Mouse (Mus musculus) thymus, adult 18-20 months (tissue): ENCODE data around the gene Lypd3.
"Not testable (repeated sequence)": the region's sequence is repeated elsewhere in the genome, so short reads cannot be mapped to it uniquely, and the experiment has no call there.

Source experiments
- DNase-seq, 2 experiments: peaks; one replicate each; pipeline ENCODE4 v3.0.0; 2022; ENCODE audit warnings: mixed read lengths in 2 of 2

Lypd3 gene

DNA sequence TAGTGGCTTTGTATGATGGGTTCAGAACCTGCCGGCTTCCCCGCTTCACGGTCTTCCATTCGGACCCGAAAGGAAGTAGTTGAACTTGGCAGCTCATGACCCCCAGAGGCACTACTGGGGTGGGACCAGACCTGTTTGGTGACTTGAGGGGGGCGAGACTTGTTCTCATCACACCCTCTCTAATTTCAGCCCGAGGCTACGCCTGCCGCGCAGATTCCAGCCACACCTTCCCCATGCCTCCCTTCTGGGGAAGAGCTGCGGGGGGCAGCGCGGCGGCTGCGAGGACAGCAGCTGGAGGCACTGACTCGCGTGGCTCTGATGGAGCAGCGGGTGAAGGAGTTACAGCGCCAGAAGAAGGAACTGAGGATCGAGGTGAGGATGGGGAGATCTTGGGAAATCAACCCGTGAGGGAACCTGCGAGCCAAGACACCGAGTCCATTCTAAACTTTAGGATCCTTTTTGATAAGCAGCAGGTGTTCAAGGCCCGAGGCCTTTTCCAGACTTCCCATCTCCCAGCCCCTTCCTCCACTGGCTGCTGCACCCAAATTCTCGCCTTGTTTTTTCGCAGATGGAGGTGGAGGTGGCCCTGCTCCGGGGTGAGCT, 23.9 kb upstream of the Lypd3 start:
- no peak for DNase-seq

DNA sequence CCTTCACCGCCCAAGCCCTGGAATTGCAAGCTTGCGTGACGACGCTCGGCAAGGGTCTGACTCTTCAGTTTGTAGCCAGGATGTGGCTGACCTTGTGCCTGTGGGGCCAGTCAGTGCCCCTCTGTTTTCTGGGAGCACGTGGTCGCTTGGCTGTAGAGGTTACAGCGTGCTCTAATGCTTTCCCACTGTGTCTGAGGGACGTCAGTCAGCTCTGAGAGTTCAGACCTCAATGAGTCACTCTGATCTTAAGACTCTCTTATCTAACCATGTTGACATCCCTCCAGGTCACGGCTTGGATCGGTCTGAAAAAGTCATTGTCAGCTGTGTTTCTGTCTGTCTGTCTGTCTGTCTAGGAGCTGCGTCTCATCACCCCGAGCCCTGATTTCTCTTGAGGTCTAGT, 21.5 kb upstream of the Lypd3 start:
- no peak for DNase-seq

DNA sequence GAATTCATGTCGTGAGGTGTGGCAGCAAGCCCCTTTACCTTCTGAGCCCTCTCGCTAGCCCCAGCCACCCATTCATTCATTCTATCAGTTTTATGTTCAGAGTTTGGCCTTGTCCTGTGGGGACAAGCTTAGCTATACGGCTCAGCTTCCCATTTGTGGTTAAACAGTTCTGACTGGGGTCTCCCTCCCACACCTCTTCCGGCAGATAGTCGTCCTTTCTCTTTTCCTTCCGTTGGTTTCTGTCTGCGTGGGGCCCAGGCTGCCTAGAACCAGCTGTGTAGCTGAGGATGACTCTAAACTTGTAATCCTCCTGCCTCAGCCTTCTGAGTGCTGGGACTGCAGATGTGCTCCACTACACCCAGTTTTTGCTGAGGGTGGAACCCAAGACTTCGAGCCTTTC, 18.6 kb upstream of the Lypd3 start:
- no peak for DNase-seq

DNA sequence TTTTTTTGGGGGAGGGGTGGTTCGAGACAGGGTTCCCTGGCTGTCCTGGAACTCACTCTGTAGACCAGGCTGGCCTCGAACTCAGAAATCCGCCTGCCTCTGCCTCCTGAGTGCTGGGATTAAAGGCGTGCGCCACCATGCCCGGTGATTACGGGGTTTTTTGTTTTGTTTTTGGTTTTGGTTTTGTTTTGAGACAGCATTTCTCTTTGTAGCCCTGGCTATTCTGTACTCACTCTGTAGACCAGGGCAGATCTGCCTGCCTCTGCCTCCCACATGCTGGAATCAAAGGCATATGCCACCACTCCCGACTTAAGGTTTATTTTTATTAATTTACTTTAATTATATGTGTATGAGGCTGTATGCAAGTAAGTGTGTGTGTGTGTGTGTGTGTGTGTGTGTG, 18.0 kb upstream of the Lypd3 start:
- not testable (repeated sequence) for DNase-seq

DNA sequence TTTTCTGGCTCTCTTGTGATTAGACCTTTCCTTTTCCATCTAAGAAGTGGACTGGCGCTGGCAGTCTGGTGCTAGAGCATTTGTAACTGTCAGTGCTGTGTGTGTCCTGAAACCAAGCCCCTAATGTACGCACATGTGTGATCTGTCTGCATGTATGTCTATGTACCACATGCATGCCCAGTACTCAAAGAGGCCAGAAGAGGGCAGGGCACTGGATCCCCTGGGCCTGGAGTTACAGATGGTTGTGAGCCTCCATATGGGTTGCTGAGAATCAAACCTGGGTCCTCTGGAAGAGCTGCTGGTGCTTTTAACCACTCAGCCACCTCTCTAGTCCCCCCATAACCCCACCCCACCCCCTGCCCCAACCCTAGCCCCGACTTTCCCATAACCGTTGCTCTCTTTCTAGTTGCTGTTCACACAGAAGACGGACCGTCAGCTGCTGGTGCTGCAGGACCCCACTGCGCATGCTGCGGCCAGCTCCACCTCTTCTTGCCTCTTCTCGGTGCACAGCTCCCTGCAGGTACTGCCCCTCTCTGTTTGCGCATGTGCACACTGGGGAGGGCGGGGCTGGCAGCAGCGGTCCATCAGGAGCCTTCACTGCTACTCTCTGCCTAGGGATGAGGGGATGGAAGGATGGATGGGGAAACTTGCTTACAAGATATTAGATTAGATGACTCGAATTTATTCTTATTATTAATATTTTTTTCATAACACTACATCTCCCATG, 16.5 kb upstream of the Lypd3 start:
- no peak for DNase-seq

DNA sequence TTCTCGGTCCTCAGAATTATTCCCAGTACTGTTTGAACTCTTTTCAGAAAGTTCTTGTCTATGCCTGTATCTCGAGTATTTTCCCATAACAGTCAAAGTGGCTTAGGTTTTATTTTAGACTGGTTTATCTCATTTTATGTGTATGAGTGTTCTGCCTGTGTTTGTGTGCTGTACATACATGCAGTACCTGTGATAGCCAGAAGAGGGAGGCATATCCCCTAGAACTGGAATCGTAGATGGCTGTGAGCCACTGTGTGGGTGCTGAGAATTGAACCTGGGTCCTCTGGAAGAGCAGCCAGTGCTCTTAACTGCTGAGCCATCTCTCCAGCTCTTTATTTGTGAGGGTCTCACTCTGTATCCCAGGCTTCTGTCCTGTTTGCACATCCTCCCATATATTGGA, 15.2 kb upstream of the Lypd3 start:
- no peak for DNase-seq

DNA sequence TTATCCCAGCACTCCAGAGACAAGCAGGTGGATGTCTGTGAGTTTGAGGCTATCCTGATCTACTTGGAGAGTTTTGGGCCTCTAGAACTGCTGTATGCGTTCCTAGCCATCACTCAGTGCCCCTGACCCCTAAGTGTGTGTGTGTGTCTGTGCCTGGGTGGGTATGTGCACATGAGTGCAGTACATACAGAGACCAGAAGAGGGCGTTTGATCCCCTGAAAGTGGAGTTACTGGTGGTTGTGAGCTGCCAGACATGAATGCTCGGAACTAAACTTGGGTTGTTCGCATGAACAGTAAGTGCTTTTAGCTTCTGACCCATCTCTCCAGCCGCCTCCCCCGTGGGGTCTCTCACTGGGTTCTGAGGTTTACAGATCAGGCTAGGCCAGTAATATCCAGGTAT, 13.4 kb upstream of the Lypd3 start:
- no peak for DNase-seq

DNA sequence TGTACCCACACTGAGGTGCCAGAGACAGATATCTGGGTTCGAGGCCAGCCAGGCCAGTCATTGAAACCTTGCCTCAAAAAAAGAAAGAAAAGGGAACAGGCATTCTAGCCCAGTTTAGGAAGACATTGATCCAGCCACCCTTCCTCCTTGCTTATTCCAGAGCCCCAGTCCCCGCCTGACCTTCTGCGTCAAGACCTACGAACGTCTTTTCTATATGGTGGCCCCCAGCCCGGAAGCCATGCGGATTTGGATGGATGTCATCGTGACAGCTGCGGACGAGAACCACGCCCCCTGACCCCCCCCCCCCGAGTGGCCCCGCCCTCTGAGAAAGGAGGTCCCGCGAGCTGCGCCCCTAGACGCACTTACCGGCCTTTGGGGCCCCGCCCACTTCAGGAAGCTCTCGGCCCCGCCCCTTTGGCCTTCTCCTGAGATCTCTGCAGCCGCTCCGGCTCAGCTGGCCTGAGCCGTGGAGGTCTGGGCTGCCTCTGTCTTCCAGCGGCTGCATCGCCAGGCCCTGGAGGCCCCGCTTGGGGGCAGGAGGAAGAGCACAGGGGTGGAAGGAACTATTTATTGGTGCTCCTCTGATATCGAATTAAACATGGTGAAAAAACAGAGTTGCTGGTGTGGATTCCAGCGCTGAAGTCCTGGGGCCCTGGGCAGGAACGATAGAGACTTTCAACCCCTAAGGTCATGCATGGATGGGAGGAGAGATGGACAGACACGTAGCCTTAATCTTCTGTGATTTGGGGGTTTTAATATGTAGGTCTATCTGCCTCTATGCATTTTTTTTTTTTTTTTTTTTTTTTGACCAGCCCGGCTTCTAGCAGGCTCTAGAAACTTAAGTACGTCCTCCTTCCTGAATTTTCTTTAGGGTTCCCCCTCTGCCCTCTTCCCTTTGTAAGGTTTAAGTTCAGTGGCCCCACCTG, 7.4 kb upstream of the Lypd3 start:
- peak; percentile 71 to 79 for DNase-seq

DNA sequence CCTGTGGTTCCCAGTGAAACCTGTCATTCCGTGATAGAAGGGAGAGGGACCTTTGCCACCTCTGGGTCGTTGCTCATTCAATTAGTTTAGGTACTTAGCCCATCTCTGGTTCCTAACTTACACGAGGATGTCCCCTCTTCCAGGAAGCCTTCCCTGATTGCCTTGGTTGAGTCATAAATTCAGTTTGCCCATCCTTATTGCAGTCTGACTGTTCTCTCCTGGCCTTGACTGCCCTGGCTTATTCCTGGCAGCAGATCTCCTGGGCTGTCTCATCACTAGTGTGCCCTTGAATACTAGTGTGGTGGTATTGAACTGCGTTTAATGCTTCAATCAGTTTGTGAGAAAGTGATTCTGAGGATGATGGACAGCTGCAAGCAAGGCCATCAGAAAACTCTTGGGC, 6.7 kb upstream of the Lypd3 start:
- no peak for DNase-seq

DNA sequence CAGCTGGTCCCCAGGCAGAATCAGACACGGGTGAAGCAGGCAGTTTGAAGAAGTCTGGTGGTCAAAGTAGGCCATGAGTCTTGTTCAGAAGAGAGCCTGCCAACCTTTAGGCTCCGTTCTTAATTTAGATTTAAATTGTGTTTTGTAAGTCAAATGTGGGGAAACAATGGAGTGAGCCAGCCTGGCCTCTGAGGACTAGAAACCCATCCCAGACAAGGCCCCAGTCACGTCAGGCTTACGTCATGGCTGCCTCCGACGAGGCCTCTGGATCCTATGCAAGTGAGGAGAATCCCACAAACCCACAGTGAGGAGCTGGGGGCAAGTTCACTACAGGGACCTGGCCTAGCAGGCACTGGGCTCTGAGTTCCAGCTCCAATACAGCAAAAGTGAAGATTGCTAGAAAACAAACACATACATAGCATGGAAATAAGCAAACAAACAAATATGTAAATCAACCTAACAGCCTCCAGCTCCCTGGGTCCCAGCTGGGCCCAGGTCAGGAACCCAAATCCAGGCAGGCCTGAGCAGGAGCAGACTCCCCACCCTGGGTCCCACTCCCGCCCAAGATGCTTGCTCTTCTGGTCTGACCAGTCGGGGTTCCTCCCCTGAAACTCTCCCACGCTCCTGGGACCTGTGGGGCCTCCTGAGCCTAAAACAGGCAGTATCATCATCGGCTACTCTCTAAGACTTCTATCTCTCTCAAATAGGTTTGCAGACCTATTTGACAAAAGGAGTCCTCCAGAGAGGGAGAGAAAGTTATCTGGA, 6.1 kb upstream of the Lypd3 start:
- DNase-seq, result no peak

DNA sequence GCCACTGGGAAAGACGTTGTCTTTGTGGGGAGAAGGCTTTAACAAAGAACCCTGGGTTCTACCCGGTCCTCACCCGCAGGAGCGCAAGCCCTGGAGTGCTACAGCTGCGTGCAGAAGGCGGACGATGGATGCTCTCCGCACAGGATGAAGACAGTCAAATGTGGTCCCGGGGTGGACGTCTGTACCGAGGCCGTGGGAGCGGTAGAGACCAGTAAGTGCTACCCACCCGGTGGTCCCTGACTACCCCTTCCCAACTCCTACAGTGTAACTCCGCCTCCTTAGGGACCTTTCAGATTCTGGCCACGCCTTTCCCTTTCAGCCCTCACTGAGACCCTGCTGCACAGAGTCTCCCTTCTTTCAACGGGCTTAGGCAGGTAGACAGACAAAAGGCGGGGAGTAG, 696 bp downstream of the Lypd3 start:
- DNase-seq, result no peak

DNA sequence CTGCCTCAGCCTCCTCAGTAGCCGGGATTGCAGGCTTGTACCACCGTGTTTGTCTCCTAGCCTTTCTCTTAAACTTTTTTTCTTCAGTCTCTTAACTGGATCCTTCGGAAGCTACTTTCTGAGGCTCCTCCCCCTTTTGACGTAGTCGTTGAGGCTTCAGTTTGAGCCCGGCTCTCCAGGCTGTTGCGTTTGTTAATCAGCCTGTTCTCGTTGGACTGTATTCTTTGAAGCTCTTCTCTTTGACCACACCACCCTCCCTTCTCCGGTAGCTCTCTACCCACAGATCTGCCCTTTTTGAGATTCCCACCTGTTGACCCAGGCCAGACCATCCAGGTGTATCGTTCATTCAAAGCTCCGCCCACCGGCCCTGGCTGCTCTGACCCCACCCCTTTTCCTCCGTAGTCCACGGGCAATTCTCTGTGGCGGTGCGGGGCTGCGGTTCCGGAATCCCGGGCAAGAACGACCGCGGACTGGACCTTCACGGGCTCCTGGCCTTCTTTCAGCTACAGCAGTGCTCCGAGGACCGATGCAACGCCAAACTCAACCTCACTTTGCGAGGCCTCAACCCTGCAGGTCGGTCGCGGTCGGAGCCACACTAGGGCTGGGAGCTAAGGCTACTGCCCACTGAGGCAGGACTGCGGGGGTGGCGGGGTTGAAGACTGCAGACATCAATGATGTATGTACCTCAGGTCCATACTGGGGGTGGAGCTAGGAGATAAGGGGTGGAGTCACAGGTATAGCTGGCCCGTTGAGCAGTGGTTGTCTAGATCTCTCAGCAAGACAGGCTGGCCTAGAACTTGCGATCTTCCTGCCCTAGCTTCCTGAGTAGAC, 1.9 kb downstream of the Lypd3 start:
- no peak for DNase-seq

DNA sequence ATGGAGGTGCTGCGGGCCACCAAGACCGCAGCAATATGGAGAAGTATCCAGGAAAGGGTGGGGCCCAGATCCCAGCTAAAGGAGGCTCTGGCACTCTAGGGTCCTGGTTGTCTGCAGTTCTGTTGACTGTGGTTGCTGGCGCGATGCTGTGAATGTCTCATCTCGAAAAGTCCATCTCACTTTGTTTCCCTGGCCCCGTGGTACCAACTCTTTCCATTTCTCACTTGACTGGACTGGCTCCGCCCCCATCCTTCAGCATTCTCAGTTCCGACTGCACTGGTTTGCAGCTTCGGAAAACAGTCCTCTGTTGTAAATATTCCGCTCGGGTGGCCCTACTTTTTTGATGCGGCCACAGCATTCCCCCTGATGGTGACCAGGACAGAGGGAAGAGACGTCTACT, 4.1 kb downstream of the Lypd3 start:
- DNase-seq, result no peak

DNA sequence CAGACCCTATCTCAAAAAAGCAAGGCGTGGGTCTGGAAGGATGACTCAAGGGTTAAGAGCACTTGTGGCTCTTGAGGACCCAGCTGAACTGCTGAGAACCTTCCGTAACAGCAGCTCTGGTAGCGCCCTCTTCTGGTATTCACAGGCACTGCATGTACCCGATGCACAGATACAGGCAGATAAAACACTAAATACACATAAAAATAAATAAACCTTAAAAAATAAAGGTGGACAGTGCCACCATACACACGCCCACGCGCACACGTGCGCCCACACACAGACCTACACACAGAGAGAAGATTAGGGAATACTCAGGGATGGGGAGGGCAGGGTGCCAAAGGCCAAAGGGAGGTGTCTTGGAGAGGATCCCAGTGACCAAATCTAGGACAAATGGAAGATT, 6.1 kb downstream of the Lypd3 start:
- DNase-seq, result peak in 1 of 2 experiments; percentile 40

DNA sequence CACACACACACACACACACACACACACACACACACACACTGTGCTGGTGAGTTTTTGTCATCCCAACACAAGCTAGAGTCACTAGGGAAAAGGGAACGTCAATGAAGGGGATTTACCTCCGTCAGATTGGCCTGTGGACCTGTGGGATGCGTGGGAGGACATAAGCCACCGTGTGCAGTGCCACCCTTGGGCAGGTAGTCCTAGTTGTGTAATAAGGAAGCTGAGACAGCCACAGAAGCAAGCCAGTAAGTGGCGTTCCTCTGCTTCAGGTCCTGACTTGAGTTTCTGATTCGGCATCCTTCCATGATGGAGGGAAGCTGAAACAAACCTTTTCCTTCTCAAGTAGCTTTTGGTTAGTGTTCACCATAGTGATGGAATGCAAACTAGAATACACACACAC, 8.1 kb downstream of the Lypd3 start:
- DNase-seq, result no peak

DNA sequence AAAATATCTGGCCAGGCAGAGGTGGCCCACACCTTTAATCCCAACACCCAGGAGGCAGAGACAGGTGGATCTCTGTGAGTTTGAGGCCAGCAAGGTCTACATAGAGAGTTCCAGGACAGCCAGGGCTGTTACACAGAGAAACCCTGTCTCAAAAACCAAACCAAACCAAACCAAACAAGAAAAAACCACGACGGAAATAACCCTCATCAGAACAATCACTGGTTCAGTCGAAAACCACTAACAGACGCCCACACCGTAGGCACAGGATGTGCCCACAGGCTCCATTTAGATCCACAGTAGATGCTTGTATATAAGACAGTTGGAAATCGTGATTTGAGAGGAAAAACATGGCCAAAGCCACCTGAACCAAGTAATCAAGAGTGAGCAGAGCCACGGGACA, 8.6 kb downstream of the Lypd3 start:
- DNase-seq, result no peak

DNA sequence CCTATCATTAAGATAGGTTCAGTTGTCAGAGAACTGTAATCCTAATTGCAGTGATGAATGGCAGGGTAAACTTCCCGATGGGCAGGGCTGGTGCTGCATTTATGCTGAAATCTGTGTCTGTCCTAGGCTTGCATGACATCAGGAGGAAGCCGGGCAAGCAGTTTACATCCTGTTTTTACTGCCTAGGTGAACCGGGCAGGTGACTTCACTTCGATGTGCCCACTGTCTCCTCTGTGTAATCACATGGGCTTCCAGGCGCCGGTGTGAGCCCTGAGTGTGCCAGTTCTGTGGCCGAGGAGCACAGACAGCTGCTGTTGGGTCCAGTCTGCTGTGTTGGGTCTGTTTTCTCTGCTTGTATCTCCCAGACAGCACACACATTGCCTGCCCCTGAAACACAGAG, 10.1 kb downstream of the Lypd3 start:
- no peak for DNase-seq

DNA sequence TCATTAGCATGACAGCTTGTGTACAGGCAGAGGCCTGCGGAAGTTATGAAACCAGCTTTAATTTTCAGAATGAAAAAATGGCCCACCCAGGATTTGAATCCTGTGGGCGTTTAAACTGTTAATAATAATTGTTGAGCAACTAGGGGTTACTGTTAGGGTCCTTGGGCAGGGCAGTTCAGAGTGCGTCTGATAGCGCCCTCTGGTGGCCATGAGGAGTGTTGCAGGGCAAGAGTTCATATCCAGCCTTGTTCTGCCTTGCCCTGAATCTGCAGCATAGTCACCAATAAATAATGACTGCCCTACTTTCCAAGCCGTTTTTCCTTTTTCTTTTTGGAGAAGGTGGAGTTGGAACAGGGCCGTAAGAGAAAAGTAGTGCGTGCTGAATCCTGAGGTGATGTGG, 17.3 kb downstream of the Lypd3 start:
- DNase-seq, result peak in 1 of 2 experiments; percentile 35

DNA sequence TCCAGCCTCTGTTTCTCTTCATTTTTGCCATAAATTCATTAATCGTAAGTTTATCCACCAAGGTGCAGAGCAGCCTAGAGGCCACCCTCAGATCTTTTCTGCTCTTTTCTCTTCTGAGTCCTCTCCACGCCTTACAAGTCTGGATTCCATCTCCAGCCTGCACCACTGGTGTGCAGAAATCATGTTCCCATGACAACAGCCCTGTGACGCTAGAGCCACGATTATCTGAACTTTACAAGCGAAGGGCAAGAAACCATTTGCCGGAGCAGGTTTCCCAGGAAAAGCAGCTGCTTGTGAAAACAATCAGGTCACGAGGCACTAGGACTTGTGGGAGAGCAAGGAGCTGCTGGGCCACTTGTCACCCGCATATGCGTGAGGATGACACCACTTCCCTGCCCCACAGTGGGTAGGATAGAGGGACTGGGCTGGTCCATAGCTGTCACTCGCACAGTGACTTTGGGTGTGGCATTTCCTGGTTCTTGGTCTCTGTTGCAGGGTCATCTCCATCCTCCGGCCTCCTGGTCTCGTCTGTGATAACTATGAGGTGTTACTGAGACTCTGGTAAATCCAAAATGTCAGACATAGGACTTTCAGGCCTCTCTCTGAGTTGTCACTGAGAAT, 23.5 kb downstream of the Lypd3 start:
- no peak for DNase-seq

DNA sequence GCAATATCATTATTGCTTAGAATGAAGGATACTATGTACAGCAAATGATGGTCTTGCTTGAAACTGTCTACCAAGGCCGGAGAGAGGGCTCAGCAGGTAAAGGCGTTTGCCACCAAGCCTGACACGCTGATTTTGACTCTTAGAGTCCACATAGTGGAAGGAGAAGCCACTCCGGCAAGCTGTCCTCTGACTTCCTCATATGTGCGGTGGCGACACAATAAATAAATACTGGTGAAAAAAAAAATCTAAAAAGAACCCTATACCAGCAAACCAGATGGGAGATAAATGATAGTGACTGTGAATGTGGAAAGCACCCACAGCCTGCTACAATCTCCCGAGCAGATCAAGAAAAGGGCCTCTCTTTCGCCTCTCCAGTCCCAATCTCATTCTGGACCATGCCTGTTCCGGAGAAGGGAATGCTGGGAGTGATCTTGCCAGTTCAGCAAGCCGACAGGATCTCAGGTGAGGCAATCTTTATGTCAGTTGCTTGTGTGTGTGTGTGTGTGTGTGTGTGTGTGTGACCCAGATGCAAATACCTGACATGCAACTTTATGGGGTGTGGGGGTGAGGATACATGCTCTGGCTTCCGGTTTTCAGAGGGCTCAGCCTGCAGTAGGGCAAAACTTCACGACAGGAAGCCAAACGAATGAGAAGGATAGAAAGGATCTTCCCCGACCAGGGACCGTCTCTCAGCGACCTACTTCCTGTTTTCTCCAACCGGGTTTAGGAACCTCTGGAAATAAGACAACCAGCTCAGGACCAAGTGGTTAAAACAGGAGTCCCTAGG, 25.0 kb downstream of the Lypd3 start:
- peak in 1 of 2 experiments; percentile 52 for DNase-seq

DNA sequence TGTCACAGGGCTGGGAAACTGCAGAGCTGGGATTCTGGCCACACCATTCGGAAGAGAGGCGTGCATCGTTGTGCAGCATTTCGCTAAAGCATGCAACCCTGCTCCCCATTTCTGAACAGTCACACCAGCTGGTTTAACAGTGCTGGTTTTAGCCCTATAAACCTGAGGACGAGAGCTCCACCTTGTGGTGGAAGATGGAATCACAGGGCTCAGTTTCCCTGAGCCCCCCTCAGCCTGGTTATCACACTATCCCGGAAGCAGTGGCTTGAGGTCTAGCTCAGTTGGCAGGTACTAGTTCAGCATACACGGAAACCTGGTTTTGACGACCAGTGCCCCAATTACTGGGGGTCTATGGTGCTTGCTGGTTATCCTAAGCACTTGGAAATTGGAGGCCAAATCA, 26.2 kb downstream of the Lypd3 start:
- peak; percentile 52 to 69 for DNase-seq
